Mouse (Mus musculus) bone marrow, adult 2 months (tissue): ENCODE data around the gene Tamm41.

Experiments used
- CTCF ChIP-seq: fragments of 200-500 bp; IDR thresholded peaks from 2 replicates; pipeline ENCODE4 v1.5.1; 2011; ENCODE audit warnings: low read length, control low read depth; ENCODE audit not compliant: control insufficient read depth, insufficient read depth
- POLR2A ChIP-seq: fragments of 200-500 bp; IDR thresholded peaks from 2 replicates; pipeline ENCODE4 v1.6.1; 2011; ENCODE audit warnings: low read depth, mild to moderate bottlenecking, control low read depth, low read length, borderline replicate concordance; ENCODE audit not compliant: control insufficient read depth

- TF ChIP-seq CTCF (no peak), POLR2A (no peak)
Measured at GRCm38 (mm10) chr6:114972988-114973387, 64.7 kb downstream of the Tamm41 start.
